Comparison of ENCODE assay signal across 8 mouse cellular contexts in genomic region chr17:44618175-44618574, GRCm38 (mm10).
DNase-seq lines count a peak whose midpoint lies in the region; ATAC-seq and TF ChIP-seq lines count a peak whose summit lies in the region.
"Had no signal": no experiment of that assay in that cellular context is flagged by ENCODE, and none has a peak within 500 bp of the region (broad histone marks: within the 10 kb centered on the region; RNA-seq: fewer than 3 reads in every experiment).

No protein-coding gene starts in this region.

- ATAC-seq in intestine, embryonic 16.5 days = peak; percentile 56; the same call in 1 of the 2 replicates
- ATAC-seq in liver, postnatal 0 days = no peak

- TF ChIP-seq CTCF in brain, embryonic 14.5 days (IDR thresholded peaks at IDR 0.05; ENCODE audit: borderline replicate concordance, extremely low read depth, insufficient read depth, insufficient read length) = no peak
- TF ChIP-seq CTCF in cortical plate, adult 2 months (IDR thresholded peaks at IDR 0.05; ENCODE audit: extremely low read depth, insufficient read depth, low read length) = no peak
- TF ChIP-seq CTCF in liver, postnatal 0 days (IDR thresholded peaks at IDR 0.05; ENCODE audit: low read depth) = no peak

- H3K4me2 ChIP-seq in intestine, embryonic 16.5 days (ENCODE audit: low read depth, low read length) = no peak overlapping the region
- no peak overlapping the region for H3K4me2 ChIP-seq in liver, postnatal 0 days (ENCODE audit: low read depth, low read length)

- peaks cover 2% of the 10 kb centered on the region; the same call in 1 of the 2 replicates for H3K4me1 ChIP-seq in cortical plate, adult 2 months (ENCODE audit: control insufficient read depth, insufficient read depth, low read length)
- peaks cover 4% of the 10 kb centered on the region; the same call in 1 of the 2 replicates for H3K4me1 ChIP-seq in intestine, embryonic 16.5 days (ENCODE audit: control insufficient read depth, insufficient read depth, low read length)
- H3K4me1 ChIP-seq in liver, postnatal 0 days (ENCODE audit: insufficient read depth) = peaks cover 3% of the 10 kb centered on the region; the same call in 1 of the 2 replicates

- intact Hi-C loops in gastrocnemius, postnatal 14 days (cut with DNase I; ENCODE audit: low total_unique reads) = no loop called here
- intact Hi-C loops in left cerebral cortex, postnatal 36 days (cut with DNase I) = loop anchor here (5.0 kb wide), 1 partner anchor 119 kb away; no protein-coding TSS in a partner anchor

- H3K27ac ChIP-seq in cortical plate, adult 2 months (ENCODE audit: insufficient read depth, low read length) = peak overlapping the region; percentile 93
- peak overlapping the region; percentile 67 for H3K27ac ChIP-seq in intestine, embryonic 16.5 days (ENCODE audit: low read length)
- H3K27ac ChIP-seq in liver, postnatal 0 days (ENCODE audit: low read depth) = no peak overlapping the region

- no peaks in the 10 kb centered on the region for H3K27me3 ChIP-seq in intestine, embryonic 16.5 days (replicated peaks; ENCODE audit: control insufficient read depth, insufficient read depth, low read length)
- 0 out of 2 replicates have a peak, but pooled peaks cover 4% of the 10 kb centered on the region for H3K27me3 ChIP-seq in liver, postnatal 0 days (ENCODE audit: insufficient read depth, low read length)
- H3K27me3 ChIP-seq: megakaryocyte, embryonic 14.5 days had no signal

- no peak overlapping the region for H3K4me3 ChIP-seq in cortical plate, adult 2 months (ENCODE audit: insufficient read depth, low read length)
- H3K4me3 ChIP-seq in intestine, embryonic 16.5 days (ENCODE audit: low read length) = no peak overlapping the region
- no peak overlapping the region for H3K4me3 ChIP-seq in liver, postnatal 0 days (ENCODE audit: low read depth, low read length)
- H3K4me3 ChIP-seq: megakaryocyte, embryonic 14.5 days had no signal

- TF ChIP-seq EP300 in liver, postnatal 0 days (IDR thresholded peaks at IDR 0.05; ENCODE audit: low read depth) = no peak

- TF ChIP-seq POLR2A in brain, embryonic 14.5 days (IDR thresholded peaks at IDR 0.05; ENCODE audit: borderline replicate concordance, extremely low read depth, insufficient read depth, insufficient read length, poor library complexity, severe bottlenecking) = no peak
- peak; percentile 36; the same call in 1 of the 2 replicates for TF ChIP-seq POLR2A in cortical plate, adult 2 months (IDR thresholded peaks at IDR 0.05; ENCODE audit: extremely low read depth, insufficient read depth, low read length)

- H3K9ac ChIP-seq in intestine, embryonic 16.5 days (ENCODE audit: low read depth, low read length) = no peak overlapping the region
- H3K9ac ChIP-seq in liver, postnatal 0 days (replicated peaks) = no peak overlapping the region

- 54% methylated on average over 10 of the region's 10 CpGs for WGBS in intestine, embryonic 16.5 days
- WGBS in liver, postnatal 0 days (ENCODE audit: insufficient replicate concordance) = 65% methylated on average over 10 of the region's 10 CpGs

- H3K9me3 ChIP-seq in intestine, embryonic 16.5 days (ENCODE audit: control insufficient read depth, low read length) = no peaks in the 10 kb centered on the region
- no peaks in the 10 kb centered on the region for H3K9me3 ChIP-seq in liver, postnatal 0 days (ENCODE audit: low read length)

- no peaks in the 10 kb centered on the region for H3K36me3 ChIP-seq in intestine, embryonic 16.5 days (ENCODE audit: control insufficient read depth, insufficient read depth, low read length)
- H3K36me3 ChIP-seq in liver, postnatal 0 days (replicated peaks; ENCODE audit: insufficient read depth, low read length) = no peaks in the 10 kb centered on the region

- peak; percentile 43 for DNase-seq in brain, embryonic 14.5 days (ENCODE audit: low read depth)
- DNase-seq in gastrocnemius, postnatal 14 days = peak; percentile 75
- peak; percentile 77 to 87 for DNase-seq in left cerebral cortex, postnatal 36 days (ENCODE audit: low spot score in 2 of 2)
- DNase-seq in skeletal muscle tissue, adult 2 months (ENCODE audit: low read depth, low spot score) = peak; percentile 68
- no peak for DNase-seq in liver, postnatal 0 days
